8 mouse cellular contexts compared by ENCODE assay signal in the genomic region with DNA sequence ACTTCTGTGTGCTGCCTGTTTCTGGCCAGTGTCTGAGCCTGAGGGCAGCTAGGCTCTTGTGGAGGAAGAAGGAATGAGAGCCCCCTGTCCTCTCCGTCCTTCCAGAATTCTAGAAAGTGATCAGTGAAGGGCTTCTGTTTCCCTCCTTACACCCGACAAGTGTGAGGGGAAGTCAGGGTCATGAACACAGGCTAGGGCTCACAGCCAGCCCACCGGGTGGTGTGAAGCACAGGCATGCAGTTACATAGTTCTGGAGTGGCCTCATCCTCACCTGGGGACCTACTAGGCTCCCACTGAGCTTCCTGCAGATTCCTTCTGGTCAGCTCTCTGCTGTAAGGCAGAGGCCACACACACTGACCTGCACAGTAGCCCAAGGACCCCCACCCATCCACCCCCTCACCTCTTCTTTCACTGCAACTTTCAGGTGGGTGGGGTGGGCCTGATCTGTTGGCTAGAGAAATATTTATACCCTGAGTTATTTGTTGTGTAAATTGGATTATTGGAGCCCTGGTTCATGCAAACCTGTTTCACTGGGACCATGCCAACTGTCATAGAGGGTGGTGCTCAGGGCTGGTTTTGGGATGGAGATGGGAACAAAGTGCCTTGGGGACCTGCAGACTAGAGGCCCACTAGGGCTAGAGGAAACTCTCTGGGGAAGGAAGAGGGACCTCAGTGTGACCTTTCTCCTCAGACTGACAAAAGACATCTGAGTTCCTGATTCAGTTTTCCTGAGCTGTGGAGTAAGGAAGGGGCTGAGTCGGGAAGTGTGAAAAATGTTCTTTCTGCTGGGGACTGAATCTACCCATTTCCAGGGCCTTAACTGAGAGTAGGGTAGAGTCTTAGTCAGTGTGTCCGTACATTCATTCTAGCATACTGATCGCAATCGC. TPM values are rescaled to one million over a fixed set of nuclear protein-coding genes. Genes with fewer than 3 reads are reported as not detected.
DNase-seq lines count a peak whose midpoint lies in the region; ATAC-seq and TF ChIP-seq lines count a peak whose summit lies in the region.

No protein-coding gene starts in this region.

- H3K36me3 ChIP-seq in forebrain, embryonic 12.5 days (replicated peaks) = peaks cover 36% of the 10 kb centered on the region
- no peaks in the 10 kb centered on the region for H3K36me3 ChIP-seq in forebrain, embryonic 11.5 days (ENCODE audit: control insufficient read depth, insufficient read depth, low read length)
- H3K36me3 ChIP-seq in lung, embryonic 16.5 days (ENCODE audit: control insufficient read depth, insufficient read depth, low read length) = peaks cover 8% of the 10 kb centered on the region; the same call in 1 of the 2 replicates
- H3K36me3 ChIP-seq in intestine, embryonic 14.5 days (ENCODE audit: control insufficient read depth, insufficient read depth, low read length) = peaks cover 52% of the 10 kb centered on the region
- H3K36me3 ChIP-seq in small intestine, adult 2 months (ENCODE audit: control insufficient read depth, insufficient read depth, low read length) = peaks cover 53% of the 10 kb centered on the region

- no peak for DNase-seq in forebrain, embryonic 11.5 days (ENCODE audit: low spot score)
- DNase-seq in lung, adult 18-20 months = no peak
- no peak for DNase-seq in intestine, embryonic 14.5 days (ENCODE audit: low spot score)
- no peak for DNase-seq in frontal cortex, postnatal 25 days (ENCODE audit: low spot score in 2 of 2)

- ATAC-seq in forebrain, embryonic 12.5 days (ENCODE audit: low FRiP score) = no peak
- no peak for ATAC-seq in forebrain, embryonic 11.5 days (replicated peaks; ENCODE audit: low FRiP score)
- ATAC-seq in lung, embryonic 16.5 days (ENCODE audit: low read depth) = no peak
- ATAC-seq in intestine, embryonic 14.5 days (replicated peaks; ENCODE audit: low FRiP score, low TSS enrichment, low read depth) = no peak
- ATAC-seq in activated CD4-positive, CD25-positive, alpha-beta regulatory T cell, adult 4 months = no peak

- no peaks in the 10 kb centered on the region for H3K9me3 ChIP-seq in forebrain, embryonic 12.5 days
- H3K9me3 ChIP-seq in forebrain, embryonic 11.5 days (ENCODE audit: control insufficient read depth, low read length) = no peaks in the 10 kb centered on the region
- no peaks in the 10 kb centered on the region for H3K9me3 ChIP-seq in lung, embryonic 16.5 days (ENCODE audit: control insufficient read depth, low read length)
- H3K9me3 ChIP-seq in intestine, embryonic 14.5 days (ENCODE audit: control insufficient read depth, low read length) = no peaks in the 10 kb centered on the region

- TF ChIP-seq CTCF in small intestine, adult 2 months (IDR thresholded peaks at IDR 0.05; ENCODE audit: extremely low read depth, insufficient read length, insufficient replicate concordance, low read depth, low read length) = no peak

- 0 out of 2 replicates have a peak overlapping the region, but pooled peaks have one; percentile 51 for H3K27ac ChIP-seq in forebrain, embryonic 12.5 days
- H3K27ac ChIP-seq in forebrain, embryonic 11.5 days (ENCODE audit: low read depth, low read length) = no peak overlapping the region; the same call in 1 of the 2 replicates
- peak overlapping the region; percentile 93 for H3K27ac ChIP-seq in lung, embryonic 16.5 days (ENCODE audit: low read length)
- H3K27ac ChIP-seq in intestine, embryonic 14.5 days (ENCODE audit: low read depth) = peak overlapping the region; percentile 78; the same call in 1 of the 2 replicates
- peak overlapping the region; percentile 72 for H3K27ac ChIP-seq in small intestine, adult 2 months (ENCODE audit: insufficient read depth, low read depth, low read length)

- H3K27me3 ChIP-seq in forebrain, embryonic 12.5 days = no peaks in the 10 kb centered on the region
- H3K27me3 ChIP-seq in forebrain, embryonic 11.5 days (ENCODE audit: control insufficient read depth, insufficient read depth, low read length) = no peaks in the 10 kb centered on the region
- no peaks in the 10 kb centered on the region for H3K27me3 ChIP-seq in lung, embryonic 16.5 days (ENCODE audit: control insufficient read depth, insufficient read depth, low read depth, low read length)
- no peaks in the 10 kb centered on the region for H3K27me3 ChIP-seq in intestine, embryonic 14.5 days (replicated peaks; ENCODE audit: control insufficient read depth, insufficient read depth, low read length)
- no peaks in the 10 kb centered on the region for H3K27me3 ChIP-seq in small intestine, adult 2 months (ENCODE audit: control insufficient read depth, insufficient read depth, low read length)

- TF ChIP-seq POLR2A in small intestine, adult 2 months (IDR thresholded peaks at IDR 0.05; ENCODE audit: low read depth, low read length) = no peak

- H3K4me3 ChIP-seq in forebrain, embryonic 12.5 days (replicated peaks) = no peak overlapping the region
- H3K4me3 ChIP-seq in forebrain, embryonic 11.5 days (ENCODE audit: low read depth, low read length) = no peak overlapping the region
- H3K4me3 ChIP-seq in lung, embryonic 16.5 days (ENCODE audit: low read length) = no peak overlapping the region
- no peak overlapping the region for H3K4me3 ChIP-seq in intestine, embryonic 14.5 days (ENCODE audit: low read depth, low read length)
- no peak overlapping the region for H3K4me3 ChIP-seq in small intestine, adult 2 months (ENCODE audit: low read depth, low read length)

- no peak overlapping the region for H3K4me2 ChIP-seq in forebrain, embryonic 12.5 days
- H3K4me2 ChIP-seq in forebrain, embryonic 11.5 days (ENCODE audit: low read depth, low read length, severe bottlenecking) = no peak overlapping the region
- H3K4me2 ChIP-seq in lung, embryonic 16.5 days (ENCODE audit: low read depth, low read length) = no peak overlapping the region; the same call in 1 of the 2 replicates
- H3K4me2 ChIP-seq in intestine, embryonic 14.5 days (ENCODE audit: low read length) = no peak overlapping the region

- no peak overlapping the region for H3K9ac ChIP-seq in forebrain, embryonic 12.5 days
- no peak overlapping the region for H3K9ac ChIP-seq in forebrain, embryonic 11.5 days (ENCODE audit: low read length)
- H3K9ac ChIP-seq in lung, embryonic 16.5 days (ENCODE audit: low read length) = 0 out of 2 replicates have a peak overlapping the region, but pooled peaks have one; percentile 35
- no peak overlapping the region for H3K9ac ChIP-seq in intestine, embryonic 14.5 days (ENCODE audit: low read length)

- WGBS in forebrain, embryonic 12.5 days = 77% methylated on average over 7 of the region's 7 CpGs
- WGBS in forebrain, embryonic 11.5 days = 73% methylated on average over 7 of the region's 7 CpGs
- 38% methylated on average over 7 of the region's 7 CpGs for WGBS in lung, embryonic 16.5 days
- WGBS in intestine, embryonic 14.5 days = 54% methylated on average over 7 of the region's 7 CpGs
- WGBS in small intestine, adult 2 months = 26% methylated on average over 7 of the region's 7 CpGs

- H3K4me1 ChIP-seq in forebrain, embryonic 12.5 days = peaks cover 96% of the 10 kb centered on the region
- peaks cover 63% of the 10 kb centered on the region for H3K4me1 ChIP-seq in forebrain, embryonic 11.5 days (replicated peaks; ENCODE audit: control insufficient read depth, insufficient read depth, low read length)
- peaks cover 95% of the 10 kb centered on the region for H3K4me1 ChIP-seq in lung, embryonic 16.5 days (replicated peaks; ENCODE audit: control insufficient read depth, insufficient read depth, low read length)
- H3K4me1 ChIP-seq in intestine, embryonic 14.5 days (replicated peaks; ENCODE audit: control insufficient read depth, insufficient read depth, low read length) = peaks cover 91% of the 10 kb centered on the region
- peaks cover 74% of the 10 kb centered on the region for H3K4me1 ChIP-seq in small intestine, adult 2 months (ENCODE audit: control insufficient read depth, insufficient read depth, insufficient read length, low read length)

RNA-seq across cellular contexts. Expression of gene Lasp1, which starts 10.7 kb away (rescaled TPM):
- polyA plus RNA-seq in forebrain, embryonic 12.5 days (2016; fragmentation: Nextera tagmentation; extraction: Ambion mirVana) = 103 and 109 TPM in 2 replicates
- polyA plus RNA-seq in forebrain, embryonic 11.5 days (2014; fragmentation: Nextera tagmentation; extraction: Ambion mirVana) = 77.6 and 77.8 TPM in 2 replicates
- polyA plus RNA-seq in lung, embryonic 16.5 days (2015; fragmentation: Nextera tagmentation; extraction: Ambion mirVana) = 163 and 167 TPM in 2 replicates
- polyA plus RNA-seq in intestine, embryonic 14.5 days (2014; fragmentation: Nextera tagmentation; extraction: Ambion mirVana) = 85.1 and 88.6 TPM in 2 replicates
- 165 and 397 TPM in 2 replicates for polyA plus RNA-seq in small intestine, adult 2 months (2012; rRNA removed)
- 10 to 100 TPM; 44.4 to 52.4 TPM for polyA plus RNA-seq in activated CD4-positive, CD25-positive, alpha-beta regulatory T cell, adult 4 months (2017; shearing (Covaris generic))

RNA-seq across cellular contexts. Expression of gene Rpl23, which starts 27.2 kb away (rescaled TPM):
- 392 and 426 TPM in 2 replicates for polyA plus RNA-seq in forebrain, embryonic 12.5 days (2016; fragmentation: Nextera tagmentation; extraction: Ambion mirVana)
- polyA plus RNA-seq in forebrain, embryonic 11.5 days (2014; fragmentation: Nextera tagmentation; extraction: Ambion mirVana) = 400 and 454 TPM in 2 replicates
- polyA plus RNA-seq in lung, embryonic 16.5 days (2015; fragmentation: Nextera tagmentation; extraction: Ambion mirVana) = 495 and 578 TPM in 2 replicates
- 752 and 786 TPM in 2 replicates for polyA plus RNA-seq in intestine, embryonic 14.5 days (2014; fragmentation: Nextera tagmentation; extraction: Ambion mirVana)
- 10.2 and 22.0 TPM in 2 replicates for polyA plus RNA-seq in small intestine, adult 2 months (2012; rRNA removed)
- polyA plus RNA-seq in activated CD4-positive, CD25-positive, alpha-beta regulatory T cell, adult 4 months (2017; shearing (Covaris generic)) = 1,000 to 10,000 TPM; 1,077 to 1,095 TPM

RNA-seq across cellular contexts. Expression of gene B230217C12Rik, which starts 31.1 kb away (rescaled TPM):
- 15.1 and 17.0 TPM in 2 replicates for polyA plus RNA-seq in forebrain, embryonic 12.5 days (2016; fragmentation: Nextera tagmentation; extraction: Ambion mirVana)
- 13.3 and 17.7 TPM in 2 replicates for polyA plus RNA-seq in forebrain, embryonic 11.5 days (2014; fragmentation: Nextera tagmentation; extraction: Ambion mirVana)
- 3.1 and 3.4 TPM in 2 replicates for polyA plus RNA-seq in lung, embryonic 16.5 days (2015; fragmentation: Nextera tagmentation; extraction: Ambion mirVana)
- polyA plus RNA-seq in intestine, embryonic 14.5 days (2014; fragmentation: Nextera tagmentation; extraction: Ambion mirVana) = 8.1 and 9.5 TPM in 2 replicates
- polyA plus RNA-seq in small intestine, adult 2 months (2012; rRNA removed) = 0.43 and 0.44 TPM in 2 replicates
- polyA plus RNA-seq in activated CD4-positive, CD25-positive, alpha-beta regulatory T cell, adult 4 months (2017; shearing (Covaris generic)) = 1 to 10 TPM; 1.6 to 1.7 TPM

RNA-seq across cellular contexts. Expression of gene 1700001P01Rik, which starts 33.8 kb away (rescaled TPM):
- polyA plus RNA-seq in forebrain, embryonic 12.5 days (2016; fragmentation: Nextera tagmentation; extraction: Ambion mirVana) = 0.55 and 1.0 TPM in 2 replicates
- 0.44 TPM in 1 of 2 replicates, not detected in the other for polyA plus RNA-seq in forebrain, embryonic 11.5 days (2014; fragmentation: Nextera tagmentation; extraction: Ambion mirVana)
- polyA plus RNA-seq in lung, embryonic 16.5 days (2015; fragmentation: Nextera tagmentation; extraction: Ambion mirVana) = 0.35 TPM in 1 of 2 replicates, not detected in the other
- polyA plus RNA-seq in intestine, embryonic 14.5 days (2014; fragmentation: Nextera tagmentation; extraction: Ambion mirVana) = 0.31 TPM in 2 replicates
- not detected in 2 replicates for polyA plus RNA-seq in small intestine, adult 2 months (2012; rRNA removed)
- polyA plus RNA-seq in activated CD4-positive, CD25-positive, alpha-beta regulatory T cell, adult 4 months (2017; shearing (Covaris generic)) = under 1 TPM in 1 of 2 experiments, not detected in 1; 0.74 TPM

RNA-seq across cellular contexts. Expression of gene Cwc25, which starts 43.1 kb away (rescaled TPM):
- 21.5 and 22.4 TPM in 2 replicates for polyA plus RNA-seq in forebrain, embryonic 12.5 days (2016; fragmentation: Nextera tagmentation; extraction: Ambion mirVana)
- 16.3 and 19.5 TPM in 2 replicates for polyA plus RNA-seq in forebrain, embryonic 11.5 days (2014; fragmentation: Nextera tagmentation; extraction: Ambion mirVana)
- 16.1 and 18.5 TPM in 2 replicates for polyA plus RNA-seq in lung, embryonic 16.5 days (2015; fragmentation: Nextera tagmentation; extraction: Ambion mirVana)
- 10.5 and 11.8 TPM in 2 replicates for polyA plus RNA-seq in intestine, embryonic 14.5 days (2014; fragmentation: Nextera tagmentation; extraction: Ambion mirVana)
- 1.7 and 3.7 TPM in 2 replicates for polyA plus RNA-seq in small intestine, adult 2 months (2012; rRNA removed)
- 10 to 100 TPM; 21.3 to 22.8 TPM for polyA plus RNA-seq in activated CD4-positive, CD25-positive, alpha-beta regulatory T cell, adult 4 months (2017; shearing (Covaris generic))

Comparison
In these comparisons a context has a peak if more than half of its experiments do, and no peak if none do; other contexts are left out.
1. RNA of gene Rpl23, which starts 27.2 kb away (polyA plus RNA-seq): 1,077 to 1,095 TPM in activated CD4-positive, CD25-positive, alpha-beta regulatory T cell, adult 4 months, 752 to 786 TPM in intestine, embryonic 14.5 days, 495 to 578 TPM in lung, embryonic 16.5 days, 400 to 454 TPM in forebrain, embryonic 11.5 days and 392 to 426 TPM in forebrain, embryonic 12.5 days; 10.2 to 22.0 TPM in small intestine, adult 2 months; every median in the first group is over 10 times any median in the second.